Mouse (Mus musculus): ENCODE data around the gene Mbtps2. TPM values are rescaled to one million over a fixed set of nuclear protein-coding genes. Genes with fewer than 3 reads are reported as not detected.
A peak's percentile ranks its signal among the peaks of the same experiment; 100 is the strongest.

Gene Mbtps2
- polyA plus RNA-seq, 1 experiment = 26.7 TPM

DNA sequence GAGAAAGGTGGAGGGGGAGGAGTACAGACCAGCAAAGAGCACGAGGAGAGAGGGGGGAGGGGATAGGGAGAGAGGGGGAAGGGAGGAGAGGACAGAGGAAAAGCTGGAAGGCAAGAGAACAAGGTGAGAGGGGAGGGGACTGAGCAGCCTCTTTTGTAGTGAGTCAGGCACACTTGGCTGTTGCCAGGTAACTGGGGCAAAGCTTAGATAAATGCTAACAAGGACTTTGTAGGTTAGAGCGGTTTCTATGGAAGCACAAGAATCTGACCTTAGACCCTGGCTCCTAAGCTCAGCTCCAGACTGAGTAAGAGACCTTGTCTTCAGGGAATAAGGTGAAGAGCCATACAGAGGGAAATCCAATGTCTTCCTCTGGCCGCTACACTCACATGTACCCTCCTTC, 51.4 kb downstream of the Mbtps2 start:
- no peak for TF ChIP-seq CTCF (IDR thresholded peaks at IDR 0.05; ENCODE audit: low read depth, low read length)
- TF ChIP-seq POLR2A (IDR thresholded peaks at IDR 0.05; ENCODE audit: borderline replicate concordance, low read depth, low read length) = no peak
- Histone ChIP-seq H3K4me3 (ENCODE audit: insufficient read depth, low read length) (no peak overlapping the region), H3K27ac (ENCODE audit: insufficient read depth, low read depth, low read length) (no peak overlapping the region), H3K4me1 (ENCODE audit: control insufficient read depth, insufficient read depth, low read length) (no peaks in the 10 kb centered on the region)

- Histone ChIP-seq H3K4me3 (ENCODE audit: insufficient read depth, low read length) (no peak overlapping the region), H3K27ac (ENCODE audit: insufficient read depth, low read depth, low read length) (no peak overlapping the region), H3K4me1 (ENCODE audit: control insufficient read depth, insufficient read depth, low read length) (no peaks in the 10 kb centered on the region)
- TF ChIP-seq CTCF (IDR thresholded peaks at IDR 0.05; ENCODE audit: low read depth, low read length) (no peak), POLR2A (IDR thresholded peaks at IDR 0.05; ENCODE audit: borderline replicate concordance, low read depth, low read length) (no peak)
These were observed 92.1 kb downstream of the Mbtps2 start for GRCm38 (mm10) chrX:157506400-157506799.

GRCm38 (mm10) chrX:157504506-157504905, 94.0 kb downstream of the Mbtps2 start:
- Histone ChIP-seq H3K27ac (ENCODE audit: insufficient read depth, low read depth, low read length) (no peak overlapping the region), H3K4me3 (ENCODE audit: insufficient read depth, low read length) (no peak overlapping the region), H3K4me1 (ENCODE audit: control insufficient read depth, insufficient read depth, low read length) (no peaks in the 10 kb centered on the region)
- TF ChIP-seq CTCF (IDR thresholded peaks at IDR 0.05; ENCODE audit: low read depth, low read length) (no peak), POLR2A (IDR thresholded peaks at IDR 0.05; ENCODE audit: borderline replicate concordance, low read depth, low read length) (no peak)

DNA sequence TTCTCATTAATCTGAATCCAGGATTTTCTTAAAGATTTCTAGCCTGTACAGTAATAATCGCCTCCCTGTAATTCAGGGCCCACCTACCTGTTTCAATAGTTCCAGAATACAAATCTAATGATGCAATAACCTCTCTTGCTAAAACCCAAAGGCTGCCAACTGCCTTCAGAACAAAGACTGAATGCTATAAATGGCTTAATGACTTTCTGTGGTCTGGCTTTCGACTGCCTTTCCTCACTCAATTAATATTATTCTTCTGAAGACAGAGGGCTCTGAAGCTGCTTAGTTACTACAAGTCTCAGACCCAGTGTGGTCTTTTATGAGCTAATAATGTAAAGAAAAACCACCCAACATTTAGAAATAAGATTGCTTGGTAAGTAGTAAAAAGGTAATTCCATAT, 96.6 kb downstream of the Mbtps2 start:
- Histone ChIP-seq H3K4me3 (ENCODE audit: insufficient read depth, low read length) (no peak overlapping the region), H3K4me1 (ENCODE audit: control insufficient read depth, insufficient read depth, low read length) (no peaks in the 10 kb centered on the region)
- TF ChIP-seq CTCF (IDR thresholded peaks at IDR 0.05; ENCODE audit: low read depth, low read length) (no peak), POLR2A (IDR thresholded peaks at IDR 0.05; ENCODE audit: borderline replicate concordance, low read depth, low read length) (no peak)

GRCm38 (mm10) chrX:157500004-157500403, 98.5 kb downstream of the Mbtps2 start:
- H3K4me1 ChIP-seq (ENCODE audit: control insufficient read depth, insufficient read depth, low read length) = no peaks in the 10 kb centered on the region
- TF ChIP-seq CTCF (IDR thresholded peaks at IDR 0.05; ENCODE audit: low read depth, low read length) = no peak
- no peak for TF ChIP-seq POLR2A (IDR thresholded peaks at IDR 0.05; ENCODE audit: borderline replicate concordance, low read depth, low read length)

More for the DNA sequence above, 96.6 kb downstream of the Mbtps2 start:
- H3K27ac ChIP-seq (ENCODE audit: insufficient read depth, low read depth, low read length) = no peak overlapping the region

DNA sequence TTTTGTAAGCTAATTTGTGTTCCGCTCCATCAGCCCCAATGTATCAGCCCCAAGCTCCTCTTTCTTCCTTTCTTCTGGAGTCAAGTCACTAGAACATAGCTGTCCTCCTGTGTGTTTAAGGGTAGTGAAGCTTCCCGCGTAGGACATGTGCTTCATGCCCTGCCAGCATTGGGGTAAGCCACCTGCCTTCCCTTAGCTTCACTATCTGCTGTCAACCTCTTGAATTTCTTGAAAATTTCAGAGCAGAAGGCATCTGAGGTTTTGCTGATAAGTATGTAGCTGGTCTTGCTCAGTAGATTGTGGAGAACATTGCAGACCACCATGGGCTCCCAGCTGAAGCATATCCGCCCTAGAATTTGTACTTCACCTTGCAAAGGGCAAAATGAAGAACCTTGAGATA, 105.4 kb downstream of the Mbtps2 start:
- H3K4me1 ChIP-seq (ENCODE audit: control insufficient read depth, insufficient read depth, low read length) = peaks cover 3% of the 10 kb centered on the region; the same call in 1 of the 2 replicates
- no peak for TF ChIP-seq CTCF (IDR thresholded peaks at IDR 0.05; ENCODE audit: low read depth, low read length)
- TF ChIP-seq POLR2A (IDR thresholded peaks at IDR 0.05; ENCODE audit: borderline replicate concordance, low read depth, low read length) = no peak
- H3K27ac ChIP-seq (ENCODE audit: insufficient read depth, low read depth, low read length) = no peak overlapping the region
- H3K4me3 ChIP-seq (ENCODE audit: insufficient read depth, low read length) = no peak overlapping the region

More at GRCm38 (mm10) chrX:157500004-157500403, 98.5 kb downstream of the Mbtps2 start:
- H3K4me3 ChIP-seq (ENCODE audit: insufficient read depth, low read length) = no peak overlapping the region
- H3K27ac ChIP-seq (ENCODE audit: insufficient read depth, low read depth, low read length) = no peak overlapping the region

GRCm38 (mm10) chrX:157491944-157492726, 106.4 kb downstream of the Mbtps2 start, which contains the start of gene Sms:
Sms (minus strand) TSS chrX:157492287.
- H3K4me1 ChIP-seq (ENCODE audit: control insufficient read depth, insufficient read depth, low read length) = peaks cover 5% of the 10 kb centered on the region; the same call in 1 of the 2 replicates
- TF ChIP-seq CTCF (IDR thresholded peaks at IDR 0.05; ENCODE audit: low read depth, low read length) = no peak
- TF ChIP-seq POLR2A (IDR thresholded peaks at IDR 0.05; ENCODE audit: borderline replicate concordance, low read depth, low read length) = no peak
- H3K27ac ChIP-seq (ENCODE audit: insufficient read depth, low read depth, low read length) = peak within 1 kb of the TSS; percentile 85
- H3K4me3 ChIP-seq (ENCODE audit: insufficient read depth, low read length) = peak within 1 kb of the TSS; percentile 77

GRCm38 (mm10) chrX:157491145-157491935, 107.2 kb downstream of the Mbtps2 start:
- Histone ChIP-seq H3K4me3 (ENCODE audit: insufficient read depth, low read length) (peak overlapping the region; percentile 77), H3K4me1 (ENCODE audit: control insufficient read depth, insufficient read depth, low read length) (peaks cover 6% of the 10 kb centered on the region; the same call in 1 of the 2 replicates), H3K27ac (ENCODE audit: insufficient read depth, low read depth, low read length) (peak overlapping the region; percentile 55)
- TF ChIP-seq CTCF (IDR thresholded peaks at IDR 0.05; ENCODE audit: low read depth, low read length) (no peak), POLR2A (IDR thresholded peaks at IDR 0.05; ENCODE audit: borderline replicate concordance, low read depth, low read length) (no peak)

GRCm38 (mm10) chrX:157490769-157491144, 107.8 kb downstream of the Mbtps2 start:
- H3K4me1 ChIP-seq (ENCODE audit: control insufficient read depth, insufficient read depth, low read length) = peaks cover 7% of the 10 kb centered on the region; the same call in 1 of the 2 replicates
- H3K27ac ChIP-seq (ENCODE audit: insufficient read depth, low read depth, low read length) = peak overlapping the region; percentile 55
- H3K4me3 ChIP-seq (ENCODE audit: insufficient read depth, low read length) = peak overlapping the region; percentile 77
- TF ChIP-seq POLR2A (IDR thresholded peaks at IDR 0.05; ENCODE audit: borderline replicate concordance, low read depth, low read length) = no peak
- no peak for TF ChIP-seq CTCF (IDR thresholded peaks at IDR 0.05; ENCODE audit: low read depth, low read length)
